Mouse (Mus musculus): ENCODE measurements around the gene Apbb2. TPM values are rescaled to one million over a fixed set of nuclear protein-coding genes. Genes with fewer than 3 reads are reported as not detected.

Gene Apbb2
- total and polyA plus RNA-seq, 2 experiments from 2014 or later, result 64.6 to 77.2 TPM

DNA sequence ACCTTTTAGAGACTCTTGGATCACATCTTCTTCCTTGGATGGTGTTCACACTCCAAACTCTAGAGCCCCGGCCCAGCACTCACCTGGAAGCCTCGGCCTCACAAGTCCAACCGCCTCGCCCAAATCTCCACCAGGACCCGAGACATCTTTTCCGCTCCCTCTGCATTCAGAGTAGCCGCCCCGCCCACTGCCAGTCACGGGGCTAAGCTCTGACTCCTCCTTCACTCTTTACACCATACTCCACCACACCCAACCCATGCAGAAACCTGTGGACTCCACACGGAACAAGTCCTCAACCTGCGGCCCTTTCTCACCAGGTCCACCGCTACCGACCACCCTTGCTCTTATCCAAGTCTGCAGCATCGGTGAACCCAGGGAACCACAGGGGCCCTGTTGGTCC, 23.7 kb downstream of the Apbb2 start:
- no peak overlapping the region for H3K4me3 ChIP-seq (ENCODE audit: low read depth, low read length)
- no peak overlapping the region for H3K9ac ChIP-seq
- no peak for TF ChIP-seq CTCF (IDR thresholded peaks at IDR 0.05; ENCODE audit: low read depth)
- no peak overlapping the region for H3K27ac ChIP-seq (ENCODE audit: low read depth, low read length)
- no peak for ATAC-seq
- no peaks in the 10 kb centered on the region for H3K27me3 ChIP-seq (ENCODE audit: insufficient read depth, low read length)
- WGBS, result 85% methylated on average over 14 of the region's 14 CpGs
- no peaks in the 10 kb centered on the region for H3K36me3 ChIP-seq (ENCODE audit: insufficient read depth)
- H3K4me1 ChIP-seq (ENCODE audit: insufficient read depth), result no peaks in the 10 kb centered on the region
- no peak overlapping the region for H3K4me2 ChIP-seq (ENCODE audit: low read depth)
- DNase-seq, result no peak
- no peaks in the 10 kb centered on the region for H3K9me3 ChIP-seq (ENCODE audit: low read length)

DNA sequence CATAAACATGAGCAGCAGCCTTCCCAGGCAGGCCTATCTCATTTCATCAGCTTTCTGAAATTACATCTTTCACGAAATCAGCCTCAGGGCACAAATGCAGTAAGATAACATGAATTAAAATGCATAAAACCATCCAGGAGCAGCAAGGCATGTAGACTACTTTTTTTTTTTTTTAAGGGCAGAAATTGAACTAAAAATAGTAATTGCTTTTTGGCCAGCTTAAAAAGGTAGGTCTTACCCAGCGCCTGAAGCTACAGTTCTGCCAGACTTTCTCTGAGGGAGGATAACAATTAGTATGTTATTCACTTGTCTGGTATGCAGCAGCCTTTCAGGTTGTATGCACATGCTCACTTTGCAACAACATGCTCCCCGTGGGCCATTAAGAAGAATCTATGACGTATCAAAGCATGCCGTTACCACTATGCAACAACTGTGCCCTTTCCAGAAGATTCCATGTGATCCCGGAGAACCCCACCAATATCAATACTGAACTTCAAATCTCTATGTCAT, 32.3 kb downstream of the Apbb2 start:
- no peak overlapping the region for H3K9ac ChIP-seq
- 69% methylated on average over 6 of the region's 6 CpGs for WGBS
- H3K36me3 ChIP-seq (ENCODE audit: insufficient read depth), result no peaks in the 10 kb centered on the region
- 0 out of 2 replicates have a peak, but pooled peaks cover 4% of the 10 kb centered on the region for H3K4me1 ChIP-seq (ENCODE audit: insufficient read depth)
- H3K27ac ChIP-seq (ENCODE audit: low read depth, low read length), result no peak overlapping the region; the same call in 1 of the 2 replicates
- H3K27me3 ChIP-seq (ENCODE audit: insufficient read depth, low read length), result no peaks in the 10 kb centered on the region
- no peak for TF ChIP-seq CTCF (IDR thresholded peaks at IDR 0.05; ENCODE audit: low read depth)
- H3K4me2 ChIP-seq (ENCODE audit: low read depth), result no peak overlapping the region
- ATAC-seq (no peak), DNase-seq (no peak)
- no peak overlapping the region for H3K4me3 ChIP-seq (ENCODE audit: low read depth, low read length)
- 0 out of 2 replicates have a peak, but pooled peaks cover 4% of the 10 kb centered on the region for H3K9me3 ChIP-seq (ENCODE audit: low read length)

DNA sequence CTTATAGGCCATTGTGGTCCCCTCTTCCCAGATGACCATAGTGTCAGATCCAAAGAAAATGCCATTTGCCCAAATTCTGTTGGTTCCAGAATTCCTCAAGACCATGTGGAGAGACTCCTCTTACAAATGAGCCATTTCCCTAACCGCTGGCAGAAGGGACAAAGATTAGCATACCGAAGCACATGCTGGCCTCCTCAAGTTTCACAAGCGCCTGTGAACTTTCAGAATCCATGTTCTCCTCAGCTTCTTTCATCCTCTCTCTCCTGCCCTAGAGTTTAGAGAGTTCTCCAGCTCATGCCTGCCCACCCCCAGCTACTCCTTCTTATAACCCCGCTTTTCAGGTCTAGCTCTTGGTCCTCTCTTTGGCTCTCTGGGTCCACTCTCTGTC, 35.6 kb downstream of the Apbb2 start:
- 84% methylated on average over 4 of the region's 4 CpGs for WGBS
- Histone ChIP-seq H3K27me3 (ENCODE audit: insufficient read depth, low read length) (no peaks in the 10 kb centered on the region), H3K9me3 (ENCODE audit: low read length) (0 out of 2 replicates have a peak, but pooled peaks cover 4% of the 10 kb centered on the region), H3K4me1 (ENCODE audit: insufficient read depth) (0 out of 2 replicates have a peak, but pooled peaks cover 4% of the 10 kb centered on the region), H3K4me2 (ENCODE audit: low read depth) (no peak overlapping the region), H3K9ac (no peak overlapping the region), H3K27ac (ENCODE audit: low read depth, low read length) (no peak overlapping the region), H3K36me3 (ENCODE audit: insufficient read depth) (no peaks in the 10 kb centered on the region), H3K4me3 (ENCODE audit: low read depth, low read length) (no peak overlapping the region)
- DNase-seq (no peak), ATAC-seq (no peak)
- TF ChIP-seq CTCF (IDR thresholded peaks at IDR 0.05; ENCODE audit: low read depth), result no peak

DNA sequence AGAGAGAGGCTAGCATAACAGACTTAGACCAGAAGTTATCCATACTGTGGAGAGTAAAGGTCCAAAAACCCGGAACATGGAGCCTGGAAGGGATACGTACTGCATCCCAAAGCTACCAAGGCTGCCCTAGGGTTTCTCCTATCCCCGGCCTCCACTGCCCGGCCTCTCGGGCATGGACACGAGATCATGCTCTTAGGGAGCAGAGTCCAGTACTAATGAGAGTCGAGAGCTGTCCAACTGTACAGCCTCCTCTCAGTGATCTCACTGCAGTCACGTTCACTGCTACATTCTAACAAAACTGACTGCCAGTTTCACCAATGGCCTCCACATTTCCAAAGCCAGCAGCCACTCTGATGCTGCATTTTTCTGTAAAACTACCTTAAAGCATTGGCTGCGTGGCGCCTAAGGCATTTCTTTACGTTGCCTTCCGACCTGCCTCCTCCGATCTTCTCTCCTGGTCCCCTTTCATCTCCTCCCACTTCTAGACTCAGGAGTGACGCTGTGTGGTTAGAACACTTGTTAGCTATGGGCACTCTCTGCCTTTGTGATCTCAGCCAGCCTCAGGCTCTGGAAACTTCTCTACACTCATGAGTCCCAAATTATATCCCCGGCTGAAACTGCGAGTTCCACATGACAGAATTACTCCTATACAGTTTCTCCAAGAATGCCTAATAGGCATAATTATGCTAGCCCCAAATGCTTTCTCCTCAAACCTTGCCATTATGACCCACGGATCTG, 36.1 kb downstream of the Apbb2 start:
- Histone ChIP-seq H3K9me3 (ENCODE audit: low read length) (0 out of 2 replicates have a peak, but pooled peaks cover under 1% of the 10 kb centered on the region), H3K36me3 (ENCODE audit: insufficient read depth) (no peaks in the 10 kb centered on the region), H3K4me3 (ENCODE audit: low read depth, low read length) (no peak overlapping the region), H3K27ac (ENCODE audit: low read depth, low read length) (no peak overlapping the region), H3K9ac (no peak overlapping the region), H3K4me1 (ENCODE audit: insufficient read depth) (0 out of 2 replicates have a peak, but pooled peaks cover 4% of the 10 kb centered on the region), H3K4me2 (ENCODE audit: low read depth) (no peak overlapping the region), H3K27me3 (ENCODE audit: insufficient read depth, low read length) (no peaks in the 10 kb centered on the region)
- DNase-seq (no peak), ATAC-seq (no peak)
- WGBS, result 89% methylated on average over 17 of the region's 17 CpGs
- no peak for TF ChIP-seq CTCF (IDR thresholded peaks at IDR 0.05; ENCODE audit: low read depth)

DNA sequence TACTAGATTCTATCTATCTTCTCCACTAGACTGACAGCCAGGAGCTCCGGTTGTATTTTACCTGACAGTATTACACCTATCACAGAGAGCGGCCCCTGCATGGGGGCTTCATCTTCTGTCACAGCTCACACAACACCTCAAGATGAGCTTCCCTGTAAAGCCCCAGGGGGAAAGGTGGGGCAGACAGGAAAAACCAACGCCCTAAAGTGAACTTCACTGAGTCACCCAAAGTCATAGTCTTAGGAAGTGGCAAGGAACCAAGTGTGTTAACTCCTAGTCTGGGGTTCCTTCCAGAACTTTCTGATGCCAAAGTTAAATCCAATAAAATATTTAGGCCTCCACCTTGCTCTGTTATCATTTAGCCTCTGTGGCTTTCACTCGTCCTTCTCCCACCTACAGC, 39.5 kb downstream of the Apbb2 start:
- Histone ChIP-seq H3K4me1 (ENCODE audit: insufficient read depth) (no peaks in the 10 kb centered on the region), H3K36me3 (ENCODE audit: insufficient read depth) (no peaks in the 10 kb centered on the region), H3K27me3 (ENCODE audit: insufficient read depth, low read length) (no peaks in the 10 kb centered on the region), H3K4me2 (ENCODE audit: low read depth) (no peak overlapping the region), H3K9me3 (ENCODE audit: low read length) (no peaks in the 10 kb centered on the region), H3K4me3 (ENCODE audit: low read depth, low read length) (no peak overlapping the region), H3K27ac (ENCODE audit: low read depth, low read length) (no peak overlapping the region), H3K9ac (no peak overlapping the region)
- no peak for TF ChIP-seq CTCF (IDR thresholded peaks at IDR 0.05; ENCODE audit: low read depth)
- DNase-seq (no peak), ATAC-seq (no peak)
- WGBS, result 82% methylated on average over 4 of the region's 4 CpGs

DNA sequence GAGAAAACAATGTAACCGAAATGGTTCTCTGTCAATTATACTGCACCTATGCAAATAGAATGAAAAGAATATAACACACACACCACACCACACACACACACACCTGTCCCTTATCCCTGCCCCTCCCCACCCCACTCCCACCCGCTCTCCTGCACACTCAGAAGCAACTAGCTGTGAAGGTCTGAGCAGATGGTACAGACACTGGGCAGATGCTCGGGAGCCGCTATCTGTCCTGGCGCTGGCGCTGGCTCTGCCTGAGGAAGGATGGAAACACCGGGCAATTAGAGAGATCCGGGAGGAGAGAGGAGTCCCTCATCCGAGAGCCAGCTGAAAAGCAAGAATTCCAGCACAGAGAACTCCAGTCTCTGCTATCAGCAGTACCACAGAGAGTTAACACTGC, 42.3 kb downstream of the Apbb2 start:
- no peaks in the 10 kb centered on the region for H3K36me3 ChIP-seq (ENCODE audit: insufficient read depth)
- no peaks in the 10 kb centered on the region for H3K9me3 ChIP-seq (ENCODE audit: low read length)
- no peak overlapping the region for H3K4me3 ChIP-seq (ENCODE audit: low read depth, low read length)
- WGBS, result 58% methylated on average over 9 of the region's 9 CpGs
- no peak overlapping the region for H3K27ac ChIP-seq (ENCODE audit: low read depth, low read length)
- no peaks in the 10 kb centered on the region for H3K4me1 ChIP-seq (ENCODE audit: insufficient read depth)
- no peaks in the 10 kb centered on the region for H3K27me3 ChIP-seq (ENCODE audit: insufficient read depth, low read length)
- ATAC-seq (no peak), DNase-seq (no peak)
- no peak overlapping the region for H3K9ac ChIP-seq
- TF ChIP-seq CTCF (IDR thresholded peaks at IDR 0.05; ENCODE audit: low read depth), result no peak
- H3K4me2 ChIP-seq (ENCODE audit: low read depth), result no peak overlapping the region

DNA sequence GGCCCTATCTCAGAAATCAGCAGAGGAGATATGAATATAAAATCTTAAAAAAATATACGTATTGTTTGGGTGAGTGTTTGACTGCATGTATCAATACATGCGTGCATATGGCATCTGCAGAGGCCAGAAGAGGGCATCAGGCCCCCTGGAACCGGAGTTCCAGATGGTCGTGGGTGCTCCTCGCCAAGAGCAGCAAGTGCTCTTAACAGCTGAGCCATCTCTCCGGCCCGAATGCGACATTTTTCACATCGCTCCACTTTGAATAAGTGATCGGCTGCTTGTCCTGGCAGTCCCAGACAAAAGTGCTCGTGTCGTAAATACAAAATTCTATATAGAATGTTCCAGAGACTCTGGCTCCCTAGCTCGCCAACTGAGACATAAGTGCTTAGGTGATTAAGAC, 43.4 kb downstream of the Apbb2 start:
- TF ChIP-seq CTCF (IDR thresholded peaks at IDR 0.05; ENCODE audit: low read depth), result no peak
- H3K4me1 ChIP-seq (ENCODE audit: insufficient read depth), result no peaks in the 10 kb centered on the region
- no peak overlapping the region for H3K4me2 ChIP-seq (ENCODE audit: low read depth)
- H3K36me3 ChIP-seq (ENCODE audit: insufficient read depth), result no peaks in the 10 kb centered on the region
- no peaks in the 10 kb centered on the region for H3K9me3 ChIP-seq (ENCODE audit: low read length)
- 67% methylated on average over 13 of the region's 13 CpGs for WGBS
- ATAC-seq (0 out of 2 replicates have a peak, but pooled peaks have one; percentile 42), DNase-seq (no peak)
- no peak overlapping the region for H3K4me3 ChIP-seq (ENCODE audit: low read depth, low read length)
- H3K27ac ChIP-seq (ENCODE audit: low read depth, low read length), result peak overlapping the region; percentile 21; the same call in 1 of the 2 replicates
- no peaks in the 10 kb centered on the region for H3K27me3 ChIP-seq (ENCODE audit: insufficient read depth, low read length)
- H3K9ac ChIP-seq, result no peak overlapping the region
